Mouse (Mus musculus): ENCODE measurements around the gene Tenm2. TPM values are rescaled to one million over a fixed set of nuclear protein-coding genes. Genes with fewer than 3 reads are reported as not detected.
A peak's percentile ranks its signal among the peaks of the same experiment; 100 is the strongest.

Gene Tenm2
- total RNA-seq (2021) = 10 to 100 TPM; 83.7 to 84.3 TPM

GRCm38 (mm10) chr11:37235914-37236600, at the start of gene Tenm2:
Gene Tenm2 (minus strand): TSS chr11:37235964.
- DNase-seq (ENCODE audit: low spot score in 2 of 2) = peak; percentile 79 to 81
- intact Hi-C loops (cut with DNase I) = loop anchor here (10.0 kb wide), 2 partner anchors 199 to 551 kb away; no protein-coding TSS in a partner anchor

GRCm38 (mm10) chr11:37285186-37285585, 49.4 kb upstream of the Tenm2 start:
- intact Hi-C loops (cut with DNase I) = no loop called here
- no peak for DNase-seq (ENCODE audit: low spot score in 2 of 2)

- DNase-seq (ENCODE audit: low spot score in 2 of 2) = no peak
- intact Hi-C loops (cut with DNase I) = no loop called here
These were observed 13.0 kb upstream of the Tenm2 start for GRCm38 (mm10) chr11:37248796-37249195.

GRCm38 (mm10) chr11:37237096-37237725, 1.4 kb upstream of the Tenm2 start:
- peak in 1 of 2 experiments; percentile 31 for DNase-seq (ENCODE audit: low spot score in 2 of 2)
- intact Hi-C loops (cut with DNase I) = loop anchor here (10.0 kb wide), 2 partner anchors 198 to 552 kb away; no protein-coding TSS in a partner anchor

- peak; percentile 71 to 82 for DNase-seq (ENCODE audit: low spot score in 2 of 2)
- intact Hi-C loops (cut with DNase I) = loop anchor here (10.0 kb wide), 2 partner anchors 198 to 552 kb away; no protein-coding TSS in a partner anchor
These were observed 878 bp upstream of the Tenm2 start for GRCm38 (mm10) chr11:37236601-37237083.

GRCm38 (mm10) chr11:37235021-37235795, 556 bp downstream of the Tenm2 start:
- intact Hi-C loops (cut with DNase I) = loop anchor here (10.0 kb wide), 2 partner anchors 200 to 550 kb away; no protein-coding TSS in a partner anchor
- DNase-seq (ENCODE audit: low spot score in 2 of 2) = no peak

- DNase-seq (ENCODE audit: low spot score in 2 of 2) = no peak
- intact Hi-C loops (cut with DNase I) = no loop called here
These were observed 8.4 kb downstream of the Tenm2 start for GRCm38 (mm10) chr11:37227404-37227803.

GRCm38 (mm10) chr11:37226943-37227342, 8.8 kb downstream of the Tenm2 start:
- intact Hi-C loops (cut with DNase I) = no loop called here
- no peak for DNase-seq (ENCODE audit: low spot score in 2 of 2)

- intact Hi-C loops (cut with DNase I) = no loop called here
- no peak for DNase-seq (ENCODE audit: low spot score in 2 of 2)
These were observed 13.0 kb downstream of the Tenm2 start for GRCm38 (mm10) chr11:37222737-37223136.

- intact Hi-C loops (cut with DNase I) = no loop called here
- peak; percentile 41 to 44 for DNase-seq (ENCODE audit: low spot score in 2 of 2)
These were observed 13.7 kb downstream of the Tenm2 start for GRCm38 (mm10) chr11:37222056-37222455.

GRCm38 (mm10) chr11:37220921-37221320, 14.8 kb downstream of the Tenm2 start:
- no peak for DNase-seq (ENCODE audit: low spot score in 2 of 2)
- intact Hi-C loops (cut with DNase I) = no loop called here

GRCm38 (mm10) chr11:37186132-37186531, 49.6 kb downstream of the Tenm2 start:
- DNase-seq (ENCODE audit: low spot score in 2 of 2) = peak; percentile 57 to 69
- intact Hi-C loops (cut with DNase I) = loop anchor here (2.0 kb wide), 1 partner anchor 197 kb away; no protein-coding TSS in a partner anchor

- intact Hi-C loops (cut with DNase I) = no loop called here
- DNase-seq (ENCODE audit: low spot score in 2 of 2) = no peak
These were observed 58.3 kb downstream of the Tenm2 start for GRCm38 (mm10) chr11:37177426-37177825.

GRCm38 (mm10) chr11:37153933-37154880, 81.6 kb downstream of the Tenm2 start:
- intact Hi-C loops (cut with DNase I) = no loop called here
- DNase-seq (ENCODE audit: low spot score in 2 of 2) = peak; percentile 38 to 47

- intact Hi-C loops (cut with DNase I) = no loop called here
- no peak for DNase-seq (ENCODE audit: low spot score in 2 of 2)
These were observed 82.4 kb downstream of the Tenm2 start for GRCm38 (mm10) chr11:37153382-37153781.

- DNase-seq (ENCODE audit: low spot score in 2 of 2) = no peak
- intact Hi-C loops (cut with DNase I) = no loop called here
These were observed 85.8 kb downstream of the Tenm2 start for GRCm38 (mm10) chr11:37150011-37150410.

GRCm38 (mm10) chr11:37143996-37144395, 91.8 kb downstream of the Tenm2 start:
- intact Hi-C loops (cut with DNase I) = no loop called here
- no peak for DNase-seq (ENCODE audit: low spot score in 2 of 2)

GRCm38 (mm10) chr11:37143478-37143877, 92.3 kb downstream of the Tenm2 start:
- DNase-seq (ENCODE audit: low spot score in 2 of 2) = no peak
- intact Hi-C loops (cut with DNase I) = no loop called here

GRCm38 (mm10) chr11:37128893-37129292, 106.9 kb downstream of the Tenm2 start:
- intact Hi-C loops (cut with DNase I) = no loop called here
- no peak for DNase-seq (ENCODE audit: low spot score in 2 of 2)
